Mouse (Mus musculus): ENCODE results near the gene Gm43552. TPM values are rescaled to one million over a fixed set of nuclear protein-coding genes. Genes with fewer than 3 reads are reported as not detected.

Gm43552 gene
- polyA plus RNA-seq, 1 experiment from 2014 or later, result not detected

Other genes starting within 250 kb of the Gm43552 start
- 90.3 and 103 TPM in 2 replicates for gene Rfc1, start 157.2 kb downstream of the Gm43552 start, polyA plus RNA-seq (2016; fragmentation: Nextera tagmentation; extraction: Ambion mirVana)
- gene Klb, start 144.5 kb downstream of the Gm43552 start, polyA plus RNA-seq (2016; fragmentation: Nextera tagmentation; extraction: Ambion mirVana), result 0.08 TPM in 1 of 2 replicates, not detected in the other
- 991 and 1,125 TPM in 2 replicates for gene Rpl9, start 101.4 kb downstream of the Gm43552 start, polyA plus RNA-seq (2016; fragmentation: Nextera tagmentation; extraction: Ambion mirVana)
- 71.3 and 75.6 TPM in 2 replicates for gene Lias, start 101.3 kb downstream of the Gm43552 start, polyA plus RNA-seq (2016; fragmentation: Nextera tagmentation; extraction: Ambion mirVana)
- 75.3 and 87.4 TPM in 2 replicates for gene Ugdh, start 56.9 kb downstream of the Gm43552 start, polyA plus RNA-seq (2016; fragmentation: Nextera tagmentation; extraction: Ambion mirVana)
- 44.1 and 67.0 TPM in 2 replicates for gene Smim14, start 44.4 kb upstream of the Gm43552 start, polyA plus RNA-seq (2016; fragmentation: Nextera tagmentation; extraction: Ambion mirVana)
- gene Ube2k, start 44.4 kb upstream of the Gm43552 start, polyA plus RNA-seq (2016; fragmentation: Nextera tagmentation; extraction: Ambion mirVana), result 218 and 228 TPM in 2 replicates
- 90.8 and 102 TPM in 2 replicates for gene Pds5a, start 205.4 kb upstream of the Gm43552 start, polyA plus RNA-seq (2016; fragmentation: Nextera tagmentation; extraction: Ambion mirVana)

Data from limb, embryonic 10.5 days (tissue).